Mouse (Mus musculus) forebrain, embryonic 13.5 days (tissue): ENCODE results near the gene Zscan21. TPM values are rescaled to one million over a fixed set of nuclear protein-coding genes. Genes with fewer than 3 reads are reported as not detected.
"Not testable (repeated sequence)": the region's sequence is repeated elsewhere in the genome, so short reads cannot be mapped to it uniquely, and the experiment has no call there.

Experiments used
- ATAC-seq: fragments of 200-750 bp; cut with Nextera tagmentation; 2 replicates; pipeline ENCODE4 v1.8.0; 2017
- H3K27ac ChIP-seq: fragments of 300-500 bp; sonication (generic); 2 replicates; pipeline ENCODE4 v1.5.1; 2015; ENCODE audit warnings: inconsistent platforms, mild to moderate bottlenecking, moderate library complexity
- H3K27me3 ChIP-seq: fragments of 300-500 bp; sonication (generic); 2 replicates; pipeline ENCODE4 v1.6.1; 2015; ENCODE audit warnings: mild to moderate bottlenecking, inconsistent platforms
- H3K36me3 ChIP-seq: fragments of 300-500 bp; sonication (generic); 2 replicates; pipeline ENCODE4 v1.6.1; 2015; ENCODE audit warnings: mild to moderate bottlenecking, inconsistent platforms; ENCODE audit not compliant: poor library complexity, severe bottlenecking
- H3K4me1 ChIP-seq: fragments of 300-500 bp; sonication (generic); 2 replicates; pipeline ENCODE4 v1.6.1; 2015; ENCODE audit warnings: inconsistent platforms
- H3K4me2 ChIP-seq: fragments of 300-500 bp; sonication (generic); 2 replicates; pipeline ENCODE4 v1.6.1; 2015; ENCODE audit warnings: inconsistent platforms, mild to moderate bottlenecking, moderate library complexity
- H3K4me3 ChIP-seq: fragments of 300-500 bp; sonication (generic); 2 replicates; pipeline ENCODE4 v1.5.1; 2015; ENCODE audit warnings: mild to moderate bottlenecking, inconsistent platforms
- H3K9ac ChIP-seq: fragments of 300-500 bp; sonication (generic); 2 replicates; pipeline ENCODE4 v1.6.1; 2015; ENCODE audit warnings: mild to moderate bottlenecking, inconsistent platforms
- H3K9me3 ChIP-seq: fragments of 300-500 bp; sonication (generic); replicated peaks from 2 replicates; pipeline ENCODE4 v1.6.1; 2016; ENCODE audit warnings: inconsistent platforms
- WGBS: fragments of 180-500 bp; shearing (Covaris S2); methylation state at CpG from one replicate; pipeline ENCODE4 v1.1.7; 2015; 5-methylcytosine and 5-hydroxymethylcytosine counted together
- polyA plus RNA-seq: library from polyadenylated mRNA; unstranded; fragments of >200 nt; fragmentation: Nextera tagmentation; extraction: Ambion mirVana; gene quantifications from 2 replicates; pipeline ENCODE4 v1.2.1, GENCODE M21; 2015

Zscan21 gene
- polyA plus RNA-seq, 1 experiment from 2014 or later: 111 TPM

GRCm38 (mm10) chr5:138088366-138088765 is 28.3 kb upstream of the Zscan21 start:
- H3K4me3 ChIP-seq: no peak overlapping the region
- H3K27ac ChIP-seq: no peak overlapping the region
- no peaks in the 10 kb centered on the region for H3K9me3 ChIP-seq
- H3K9ac ChIP-seq: no peak overlapping the region
- no peak for ATAC-seq
- H3K4me1 ChIP-seq: peaks cover 27% of the 10 kb centered on the region
- no peak overlapping the region for H3K4me2 ChIP-seq
- H3K27me3 ChIP-seq: no peaks in the 10 kb centered on the region
- WGBS: 88% methylated on average over 3 of the region's 3 CpGs
- peaks cover 23% of the 10 kb centered on the region for H3K36me3 ChIP-seq

- H3K36me3 ChIP-seq: peaks cover 30% of the 10 kb centered on the region
- no peaks in the 10 kb centered on the region for H3K27me3 ChIP-seq
- no peak overlapping the region for H3K4me2 ChIP-seq
- no peak overlapping the region for H3K4me3 ChIP-seq
- ATAC-seq: no peak
- H3K9ac ChIP-seq: no peak overlapping the region
- no peak overlapping the region for H3K27ac ChIP-seq
- WGBS: 82% methylated on average over 6 of the region's 6 CpGs
- H3K4me1 ChIP-seq: peaks cover 27% of the 10 kb centered on the region
- no peaks in the 10 kb centered on the region for H3K9me3 ChIP-seq
Observed at GRCm38 (mm10) chr5:138089108-138089551, 27.6 kb upstream of the Zscan21 start.

- Histone ChIP-seq H3K4me1 (peaks cover 27% of the 10 kb centered on the region), H3K36me3 (peaks cover 41% of the 10 kb centered on the region), H3K4me3 (no peak overlapping the region), H3K27me3 (no peaks in the 10 kb centered on the region), H3K4me2 (no peak overlapping the region), H3K9ac (no peak overlapping the region), H3K9me3 (no peaks in the 10 kb centered on the region), H3K27ac (no peak overlapping the region)
- no peak for ATAC-seq
- WGBS: 85% methylated on average over 3 of the region's 3 CpGs
Observed at GRCm38 (mm10) chr5:138090271-138090670, 26.4 kb upstream of the Zscan21 start.

- Histone ChIP-seq H3K9me3 (no peaks in the 10 kb centered on the region), H3K4me3 (no peak overlapping the region), H3K27me3 (no peaks in the 10 kb centered on the region), H3K9ac (no peak overlapping the region), H3K36me3 (peaks cover 46% of the 10 kb centered on the region), H3K4me1 (peaks cover 27% of the 10 kb centered on the region), H3K27ac (no peak overlapping the region), H3K4me2 (no peak overlapping the region)
- no peak for ATAC-seq
- 92% methylated on average over 5 of the region's 5 CpGs for WGBS
Observed at GRCm38 (mm10) chr5:138090737-138091136, 26.0 kb upstream of the Zscan21 start.

GRCm38 (mm10) chr5:138092771-138093170 is 23.9 kb upstream of the Zscan21 start:
- 92% methylated on average over 4 of the region's 4 CpGs for WGBS
- H3K9ac ChIP-seq: no peak overlapping the region
- H3K36me3 ChIP-seq: peaks cover 59% of the 10 kb centered on the region
- H3K4me3 ChIP-seq: no peak overlapping the region
- H3K27ac ChIP-seq: no peak overlapping the region
- ATAC-seq: no peak
- H3K27me3 ChIP-seq: no peaks in the 10 kb centered on the region
- no peaks in the 10 kb centered on the region for H3K9me3 ChIP-seq
- peaks cover 7% of the 10 kb centered on the region; the same call in 1 of the 2 replicates for H3K4me1 ChIP-seq
- H3K4me2 ChIP-seq: no peak overlapping the region

GRCm38 (mm10) chr5:138094474-138094873 is 22.2 kb upstream of the Zscan21 start:
- no peak overlapping the region for H3K4me2 ChIP-seq
- no peak overlapping the region for H3K9ac ChIP-seq
- no peaks in the 10 kb centered on the region for H3K4me1 ChIP-seq
- ATAC-seq: no peak
- H3K36me3 ChIP-seq: peaks cover 69% of the 10 kb centered on the region
- no peak overlapping the region for H3K27ac ChIP-seq
- WGBS: 96% methylated on average over 6 of the region's 6 CpGs
- no peak overlapping the region for H3K4me3 ChIP-seq
- H3K27me3 ChIP-seq: no peaks in the 10 kb centered on the region
- H3K9me3 ChIP-seq: no peaks in the 10 kb centered on the region

- ATAC-seq: no peak
- no peak overlapping the region for H3K4me2 ChIP-seq
- H3K4me1 ChIP-seq: no peaks in the 10 kb centered on the region
- no peaks in the 10 kb centered on the region for H3K27me3 ChIP-seq
- H3K4me3 ChIP-seq: no peak overlapping the region
- peaks cover 63% of the 10 kb centered on the region for H3K36me3 ChIP-seq
- 93% methylated on average over 2 of the region's 2 CpGs for WGBS
- H3K9ac ChIP-seq: no peak overlapping the region
- no peaks in the 10 kb centered on the region for H3K9me3 ChIP-seq
- H3K27ac ChIP-seq: no peak overlapping the region
Observed at GRCm38 (mm10) chr5:138104976-138105375, 11.7 kb upstream of the Zscan21 start.

GRCm38 (mm10) chr5:138107130-138107529 is 9.6 kb upstream of the Zscan21 start:
- ATAC-seq: no peak
- Histone ChIP-seq H3K4me1 (no peaks in the 10 kb centered on the region), H3K27me3 (no peaks in the 10 kb centered on the region), H3K36me3 (peaks cover 41% of the 10 kb centered on the region), H3K4me3 (no peak overlapping the region), H3K27ac (no peak overlapping the region), H3K4me2 (no peak overlapping the region), H3K9me3 (no peaks in the 10 kb centered on the region), H3K9ac (no peak overlapping the region)
- 71% methylated on average over 3 of the region's 3 CpGs for WGBS

GRCm38 (mm10) chr5:138109847-138110396 is 6.8 kb upstream of the Zscan21 start:
- ATAC-seq, H3K27me3 ChIP-seq, H3K9ac ChIP-seq, H3K9me3 ChIP-seq, H3K4me3 ChIP-seq, H3K27ac ChIP-seq, H3K4me2 ChIP-seq, H3K4me1 ChIP-seq: not testable (repeated sequence)
- 62% methylated on average over 4 of the region's 4 CpGs for WGBS
- peaks cover 13% of the 10 kb centered on the region for H3K36me3 ChIP-seq

- Histone ChIP-seq H3K9me3 (no peaks in the 10 kb centered on the region), H3K27me3 (no peaks in the 10 kb centered on the region), H3K4me2 (peak overlapping the region; percentile 72), H3K36me3 (peaks cover 30% of the 10 kb centered on the region), H3K4me3 (peak overlapping the region; percentile 75), H3K9ac (peak overlapping the region; percentile 83), H3K27ac (peak overlapping the region; percentile 95), H3K4me1 (peaks cover 19% of the 10 kb centered on the region)
- ATAC-seq: peak; percentile 54
- WGBS: 6% methylated on average over 16 of the region's 16 CpGs
Observed at GRCm38 (mm10) chr5:138117199-138118015, 704 bp downstream of the Zscan21 start.

- H3K9ac ChIP-seq: peak overlapping the region; percentile 83
- 80% methylated on average over 3 of the region's 3 CpGs for WGBS
Observed at GRCm38 (mm10) chr5:138118041-138118440, 1.3 kb downstream of the Zscan21 start.

GRCm38 (mm10) chr5:138132425-138133064 is 15.8 kb downstream of the Zscan21 start:
- Histone ChIP-seq H3K36me3 (peaks cover 80% of the 10 kb centered on the region), H3K4me3 (no peak overlapping the region), H3K9me3 (no peaks in the 10 kb centered on the region), H3K9ac (no peak overlapping the region), H3K4me2 (no peak overlapping the region), H3K27ac (no peak overlapping the region), H3K27me3 (no peaks in the 10 kb centered on the region), H3K4me1 (no peaks in the 10 kb centered on the region)
- ATAC-seq: no peak
- WGBS: 96% methylated on average over 5 of the region's 5 CpGs

More at GRCm38 (mm10) chr5:138118041-138118440, 1.3 kb downstream of the Zscan21 start:
- no peak for ATAC-seq
- Histone ChIP-seq H3K27me3 (no peaks in the 10 kb centered on the region), H3K27ac (no peak overlapping the region), H3K4me3 (peak overlapping the region; percentile 75), H3K9me3 (no peaks in the 10 kb centered on the region), H3K4me1 (peaks cover 19% of the 10 kb centered on the region), H3K4me2 (peak overlapping the region; percentile 72), H3K36me3 (peaks cover 36% of the 10 kb centered on the region)
